Mouse (Mus musculus) heart, postnatal 4 days (tissue): Measurements from ENCODE around the gene Prrx2. TPM values are rescaled to one million over a fixed set of nuclear protein-coding genes. Genes with fewer than 3 reads are reported as not detected.

Source experiments
- DNase-seq: peaks from one replicate; pipeline ENCODE4 v3.0.0; 2021
- total RNA-seq, 2 experiments: library from RNA; stranded (reverse); gene quantifications; 2 replicates each; pipeline ENCODE4 v1.2.3; 2021

Prrx2 gene
- total RNA-seq, 2 experiments from 2014 or later = 8.7 to 9.4 TPM

DNA sequence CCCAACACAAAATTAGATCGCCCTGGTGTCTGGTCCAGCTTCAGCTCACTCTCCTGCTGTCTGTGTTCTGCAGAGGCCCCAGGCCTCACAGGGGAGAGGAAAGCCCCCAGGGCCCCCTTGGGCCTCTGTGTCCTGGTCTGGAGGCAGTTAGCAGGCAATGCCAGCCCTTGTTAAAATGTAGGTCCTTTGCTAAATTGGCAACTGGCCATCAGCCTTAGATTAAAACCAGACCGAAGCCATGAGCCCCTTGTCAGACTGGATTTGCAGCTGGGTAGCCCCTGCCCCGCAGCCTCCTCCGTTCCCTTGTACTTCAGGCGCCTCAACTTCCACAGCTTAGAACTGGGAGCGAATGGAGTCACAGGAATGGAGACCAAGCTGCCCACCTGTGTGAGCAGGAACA is 37.9 kb downstream of the Prrx2 start:
- no peak for DNase-seq

DNA sequence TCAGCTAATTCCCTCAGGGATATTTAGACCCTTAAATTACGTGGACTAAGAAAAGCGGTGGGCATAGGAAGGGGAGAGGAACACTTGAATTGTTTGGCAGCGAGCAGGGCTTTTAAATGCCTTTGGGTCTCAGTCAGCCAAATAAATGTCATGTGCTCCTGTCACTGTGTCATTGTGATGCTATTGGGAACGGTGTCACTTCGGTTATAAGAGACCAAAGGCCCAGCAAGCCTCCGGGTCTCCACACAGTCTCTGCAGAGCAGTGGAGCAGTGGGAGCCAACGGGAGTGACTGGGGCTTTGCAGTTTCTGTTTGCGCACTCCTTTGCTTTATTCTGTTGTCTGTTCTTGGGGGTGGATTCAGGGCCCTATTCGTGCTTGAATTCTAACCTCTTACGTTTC is 39.7 kb downstream of the Prrx2 start:
- peak; percentile 25 for DNase-seq

DNA sequence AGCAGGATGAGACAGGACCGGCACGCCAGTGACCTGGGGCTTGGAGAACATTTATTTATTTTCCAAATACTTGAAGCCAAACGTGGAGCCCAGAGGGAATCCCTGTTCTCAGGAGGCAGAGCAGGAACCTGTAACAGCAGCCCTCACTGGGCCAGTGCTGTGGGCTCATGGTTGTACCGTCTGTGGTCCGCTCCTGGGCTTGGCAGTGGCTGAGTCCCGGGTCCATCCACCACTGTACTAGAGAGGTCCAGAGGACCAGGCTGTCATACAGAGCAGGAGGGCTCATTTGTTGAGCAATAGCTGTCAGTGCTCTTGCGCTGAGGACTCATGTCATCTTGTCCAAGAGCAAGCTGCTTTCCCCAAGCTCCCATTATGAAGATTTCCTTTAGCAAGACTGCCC is 40.3 kb downstream of the Prrx2 start:
- DNase-seq = no peak

DNA sequence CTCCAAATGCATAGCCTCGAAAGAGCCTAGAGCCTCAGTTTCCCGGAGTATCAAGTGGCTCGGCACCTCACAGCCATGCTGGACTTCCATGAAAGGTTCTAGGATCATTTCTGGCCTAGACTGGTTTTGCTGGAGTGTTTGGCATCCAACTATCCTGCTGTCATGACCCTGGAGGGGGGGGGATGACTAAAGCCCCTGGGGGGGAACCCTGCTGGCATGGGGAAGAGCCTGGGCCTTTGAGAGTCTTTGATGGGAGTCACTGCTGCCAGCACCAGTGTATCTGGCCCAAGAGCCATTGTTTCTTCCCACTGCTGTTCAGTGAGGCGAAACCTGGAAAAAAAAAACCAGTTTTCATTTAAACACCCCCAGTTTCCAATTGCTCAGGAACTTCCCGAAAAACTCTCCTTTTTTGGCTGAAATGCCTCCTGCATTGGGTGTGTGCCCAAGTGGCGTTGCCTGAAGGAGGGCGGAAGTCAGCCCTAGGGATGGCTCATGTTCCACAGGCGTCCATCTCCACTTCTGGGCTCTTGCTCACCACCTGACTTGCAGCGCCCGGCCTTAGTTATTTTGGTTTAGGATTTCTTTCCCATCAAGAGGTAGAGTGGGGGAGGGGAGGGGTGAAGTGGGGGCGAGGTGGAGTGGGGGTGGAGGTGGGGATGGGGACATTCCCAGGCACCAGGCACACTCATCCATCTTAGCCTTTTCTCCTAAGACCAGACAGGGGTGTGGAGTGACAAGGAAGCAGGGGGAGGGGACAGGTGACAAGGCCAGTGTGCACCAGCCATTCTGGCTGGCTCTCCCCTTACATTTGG is 41.1 kb downstream of the Prrx2 start:
- DNase-seq = no peak

DNA sequence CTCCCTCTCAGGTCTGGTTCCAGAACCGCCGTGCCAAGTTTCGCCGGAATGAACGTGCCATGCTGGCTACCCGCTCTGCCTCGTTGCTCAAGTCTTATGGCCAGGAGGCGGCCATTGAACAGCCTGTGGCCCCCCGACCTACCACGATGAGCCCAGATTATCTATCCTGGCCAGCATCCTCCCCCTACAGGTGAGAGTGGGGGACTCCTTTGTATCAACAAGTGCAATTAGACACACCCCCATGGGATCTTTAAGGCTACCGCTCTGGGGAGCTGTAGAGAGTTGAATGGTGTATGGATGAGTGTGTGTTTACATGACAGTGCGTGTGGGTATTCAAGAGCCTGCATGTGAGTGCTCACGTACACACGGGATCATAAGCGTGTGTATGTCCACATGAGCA is 44.7 kb downstream of the Prrx2 start:
- no peak for DNase-seq

DNA sequence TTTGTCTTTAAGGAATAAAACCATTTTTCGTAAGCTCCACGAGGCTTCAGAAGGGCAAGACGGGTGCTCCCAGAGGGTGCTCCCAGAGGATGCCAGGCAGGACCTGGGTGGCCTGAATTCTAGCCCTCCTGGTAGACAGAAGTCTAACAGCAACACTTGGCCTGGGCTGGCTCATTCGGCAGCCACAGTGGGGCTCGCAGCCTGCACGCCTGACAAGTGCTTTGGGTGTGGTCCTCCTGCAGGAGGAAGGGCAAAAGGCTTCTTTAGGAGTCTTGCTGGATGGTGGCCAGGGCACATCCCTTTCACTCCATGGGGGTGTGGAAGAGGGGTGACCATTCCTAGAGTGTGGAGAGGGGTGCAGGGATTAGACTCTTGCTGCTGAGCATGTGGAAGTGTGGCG is 46.4 kb downstream of the Prrx2 start:
- no peak for DNase-seq

DNA sequence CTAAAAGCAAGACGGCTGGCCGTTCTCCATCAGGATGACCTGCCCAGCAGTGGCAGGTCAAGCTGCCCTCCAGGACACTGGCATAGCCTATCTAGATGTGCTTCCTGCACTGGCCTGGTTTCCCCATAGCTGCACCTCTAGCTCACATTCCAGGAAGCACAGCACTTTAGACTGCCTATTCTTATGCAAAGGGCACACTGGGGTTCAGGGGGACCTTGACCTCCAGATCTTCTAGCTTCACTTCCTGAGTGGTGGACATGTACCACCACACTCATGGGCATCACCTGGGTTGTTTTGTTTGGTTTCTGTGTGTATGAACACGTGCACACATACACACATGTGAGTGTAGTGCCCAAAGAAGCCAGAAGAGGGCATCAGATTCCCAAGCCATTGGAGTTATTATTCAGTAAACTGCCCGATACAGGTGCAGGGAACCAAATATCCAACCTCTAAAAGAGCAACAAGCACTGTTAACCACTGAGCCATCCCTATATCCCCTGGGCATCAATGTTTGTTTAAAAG is 50.1 kb downstream of the Prrx2 start:
- no peak for DNase-seq

DNA sequence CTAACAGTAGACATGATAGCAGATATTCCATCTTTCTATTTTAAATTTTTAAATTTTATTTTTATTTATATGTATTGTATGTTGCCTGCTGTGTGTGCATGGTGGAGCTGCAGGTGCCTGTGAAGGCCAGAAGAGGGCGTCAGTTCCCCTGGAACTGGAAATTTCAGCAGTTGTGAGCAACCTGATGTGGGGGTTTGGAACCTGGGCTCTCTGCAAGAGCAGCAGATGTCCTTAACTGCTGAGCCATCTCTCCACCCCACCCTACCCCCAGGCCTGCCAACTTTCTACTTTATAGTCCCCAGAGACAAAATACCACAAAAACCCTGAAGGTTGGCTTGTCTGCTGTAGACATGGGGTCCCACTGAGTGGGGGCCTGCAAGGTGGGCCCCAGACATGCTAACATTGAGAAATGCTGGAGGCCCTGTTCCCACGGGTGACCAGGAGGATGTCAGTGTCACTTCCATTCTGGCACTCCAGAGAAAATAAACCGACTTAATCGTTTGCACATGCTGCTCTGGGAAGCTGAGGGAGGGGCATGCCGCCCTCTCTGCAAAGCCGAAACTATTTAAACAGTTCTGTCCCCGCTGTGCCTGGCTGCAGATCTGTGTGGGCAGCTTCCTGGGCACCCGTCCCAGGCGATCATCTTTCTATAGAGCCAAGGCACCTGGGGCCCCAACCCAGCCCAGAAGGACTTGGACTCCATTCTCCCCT is 50.8 kb downstream of the Prrx2 start:
- DNase-seq = no peak

DNA sequence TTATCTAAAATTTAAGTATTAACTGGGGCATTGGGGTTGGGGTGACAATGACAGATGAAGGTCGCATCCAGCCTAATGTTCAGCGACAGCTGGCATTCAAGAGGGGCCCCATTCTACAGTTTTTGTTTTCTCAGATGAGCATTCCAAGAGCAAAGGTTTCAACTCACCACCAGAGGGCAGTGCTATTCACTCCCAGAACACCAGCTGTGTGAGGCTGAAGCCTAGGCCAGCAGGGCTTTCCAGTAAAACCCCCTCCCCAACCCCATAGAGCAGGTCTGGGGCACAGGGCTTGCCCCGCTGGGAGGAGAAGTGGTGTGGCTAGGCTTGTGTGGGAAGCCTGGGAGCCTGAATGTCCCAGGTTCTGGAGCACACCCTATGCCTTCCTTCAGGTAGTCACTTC is 56.2 kb downstream of the Prrx2 start:
- peak; percentile 70 for DNase-seq

DNA sequence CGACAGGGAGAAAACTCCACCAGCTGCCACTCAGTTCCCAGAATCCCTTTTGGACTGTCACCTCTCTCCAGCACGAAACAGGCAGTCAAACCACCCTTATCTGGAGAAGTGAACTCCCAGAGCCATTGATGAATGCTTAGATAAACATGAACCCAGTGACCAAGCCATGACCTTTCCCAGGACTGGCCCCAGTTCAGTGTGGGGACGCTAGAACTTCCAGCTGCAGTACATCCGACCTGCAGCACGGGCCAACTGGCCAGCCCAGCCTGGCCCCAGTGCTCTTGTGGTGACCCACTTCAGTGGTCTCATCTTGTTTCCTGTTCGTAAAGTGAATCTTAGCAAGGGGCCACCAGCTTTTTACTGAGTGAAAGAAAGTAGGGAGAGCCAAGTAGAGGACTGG is 58.6 kb downstream of the Prrx2 start:
- DNase-seq = no peak

DNA sequence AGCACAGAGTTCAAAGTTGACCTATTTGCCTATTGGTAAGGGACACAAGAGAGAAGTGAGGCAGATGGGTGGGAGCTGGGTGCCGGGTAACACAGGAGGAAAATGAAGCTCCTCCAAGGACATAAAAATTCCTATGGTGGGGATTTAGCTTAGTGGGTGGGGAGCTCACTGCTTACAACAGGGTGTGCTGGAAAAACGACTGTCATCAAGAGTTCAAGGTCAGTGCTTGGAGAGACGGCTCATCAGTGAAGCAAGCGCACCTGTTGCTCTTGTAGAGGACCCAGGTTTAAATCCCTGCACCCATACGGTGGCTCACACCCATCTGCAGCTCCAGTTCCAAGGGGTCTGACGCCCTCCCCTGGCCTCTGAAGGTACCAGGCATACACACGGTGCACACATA is 59.2 kb downstream of the Prrx2 start:
- no peak for DNase-seq

DNA sequence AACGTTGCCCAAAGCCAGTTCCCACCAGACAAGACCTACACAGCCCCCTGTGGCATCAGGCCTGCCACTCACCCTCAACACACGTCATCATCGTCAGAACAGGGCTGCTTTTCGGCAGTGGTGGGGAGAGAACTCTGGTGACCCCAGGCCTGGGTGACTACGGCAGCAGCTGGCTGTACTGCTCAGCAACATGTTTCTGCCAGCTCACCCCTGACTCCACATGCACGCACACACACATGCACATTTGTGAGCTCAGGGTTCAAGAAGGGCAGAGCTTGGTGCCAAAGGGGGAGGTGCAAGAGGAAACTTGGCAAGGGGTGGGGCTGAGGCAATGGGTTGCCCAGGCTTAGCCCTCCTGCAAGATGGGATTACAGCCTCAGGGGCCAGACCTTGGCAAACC is 62.5 kb downstream of the Prrx2 start:
- DNase-seq = no peak

DNA sequence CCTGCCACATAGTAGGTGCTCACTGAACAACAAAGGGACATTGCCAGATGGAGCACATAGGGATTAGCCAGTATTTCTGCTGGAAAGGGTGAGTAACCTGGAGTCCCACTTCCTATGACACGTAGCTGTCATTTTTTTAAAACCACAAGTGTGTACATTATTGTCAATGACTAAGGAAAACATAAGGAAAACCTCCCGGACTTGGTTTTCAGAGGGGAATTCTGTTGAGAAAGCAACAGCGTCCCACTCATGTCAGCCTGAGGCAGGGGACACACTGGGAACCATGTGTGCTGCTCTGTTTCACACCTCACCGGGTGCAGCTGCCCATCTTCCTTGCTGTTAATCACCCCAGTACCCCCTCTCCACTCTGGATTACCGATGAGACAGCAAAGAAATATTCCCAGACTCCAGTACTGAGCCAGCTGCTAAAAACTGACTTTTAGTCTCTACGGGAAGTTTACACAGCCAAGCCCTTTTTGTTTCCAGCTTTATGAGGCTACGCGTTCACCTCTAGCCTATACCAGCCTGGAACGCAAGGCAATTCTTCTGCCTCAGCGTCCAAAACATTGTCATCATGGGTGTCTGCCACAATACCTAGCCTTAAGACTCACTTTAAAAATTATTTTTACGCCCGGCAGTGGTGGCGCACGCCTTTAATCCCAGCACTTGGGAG is 64.8 kb downstream of the Prrx2 start:
- DNase-seq = no peak

DNA sequence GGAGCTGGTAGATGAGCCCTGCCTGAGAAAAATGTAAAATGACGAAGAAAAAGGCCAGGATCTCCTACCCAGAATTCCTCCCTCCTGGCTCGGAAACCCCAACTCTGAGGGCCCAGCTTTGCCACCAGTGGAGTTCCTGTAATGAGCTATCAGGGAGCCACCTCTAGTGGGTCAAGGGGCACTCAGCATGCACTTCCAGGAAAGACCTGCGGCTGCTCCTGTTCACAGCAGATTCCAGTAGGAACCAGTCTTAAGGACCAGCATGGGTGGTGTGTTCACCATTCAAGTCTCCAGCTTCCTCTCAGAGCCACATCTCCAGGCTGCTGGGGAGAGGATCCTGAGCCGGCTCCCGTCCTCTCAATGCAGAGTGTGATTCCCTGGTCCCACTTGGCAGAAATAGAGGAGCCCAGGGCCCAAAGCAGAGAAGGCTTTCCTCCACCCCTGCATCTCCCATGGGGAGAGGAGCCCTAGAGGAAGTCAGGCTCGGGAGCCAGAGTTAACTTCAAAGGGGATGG is 66.9 kb downstream of the Prrx2 start:
- no peak for DNase-seq

DNA sequence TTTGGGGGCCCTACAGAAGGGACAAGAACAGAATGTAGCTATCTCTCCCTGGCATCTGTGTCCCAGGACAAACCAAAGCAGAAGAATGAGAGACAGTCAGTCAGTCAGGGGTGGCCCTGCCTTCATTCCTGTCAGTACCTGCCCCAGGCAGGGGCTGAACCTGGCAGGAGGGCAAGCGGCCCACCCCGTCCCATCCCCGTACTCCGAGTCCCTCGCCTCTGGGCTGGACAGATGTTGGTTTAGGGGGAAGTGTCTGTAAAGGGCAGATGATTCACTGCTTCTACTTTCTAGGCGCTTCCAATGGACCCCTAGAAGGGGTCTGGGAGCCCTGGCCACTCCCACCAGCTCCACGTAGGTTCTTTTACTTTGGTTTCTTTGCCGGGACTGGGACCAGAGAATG is 67.5 kb downstream of the Prrx2 start:
- DNase-seq = no peak

DNA sequence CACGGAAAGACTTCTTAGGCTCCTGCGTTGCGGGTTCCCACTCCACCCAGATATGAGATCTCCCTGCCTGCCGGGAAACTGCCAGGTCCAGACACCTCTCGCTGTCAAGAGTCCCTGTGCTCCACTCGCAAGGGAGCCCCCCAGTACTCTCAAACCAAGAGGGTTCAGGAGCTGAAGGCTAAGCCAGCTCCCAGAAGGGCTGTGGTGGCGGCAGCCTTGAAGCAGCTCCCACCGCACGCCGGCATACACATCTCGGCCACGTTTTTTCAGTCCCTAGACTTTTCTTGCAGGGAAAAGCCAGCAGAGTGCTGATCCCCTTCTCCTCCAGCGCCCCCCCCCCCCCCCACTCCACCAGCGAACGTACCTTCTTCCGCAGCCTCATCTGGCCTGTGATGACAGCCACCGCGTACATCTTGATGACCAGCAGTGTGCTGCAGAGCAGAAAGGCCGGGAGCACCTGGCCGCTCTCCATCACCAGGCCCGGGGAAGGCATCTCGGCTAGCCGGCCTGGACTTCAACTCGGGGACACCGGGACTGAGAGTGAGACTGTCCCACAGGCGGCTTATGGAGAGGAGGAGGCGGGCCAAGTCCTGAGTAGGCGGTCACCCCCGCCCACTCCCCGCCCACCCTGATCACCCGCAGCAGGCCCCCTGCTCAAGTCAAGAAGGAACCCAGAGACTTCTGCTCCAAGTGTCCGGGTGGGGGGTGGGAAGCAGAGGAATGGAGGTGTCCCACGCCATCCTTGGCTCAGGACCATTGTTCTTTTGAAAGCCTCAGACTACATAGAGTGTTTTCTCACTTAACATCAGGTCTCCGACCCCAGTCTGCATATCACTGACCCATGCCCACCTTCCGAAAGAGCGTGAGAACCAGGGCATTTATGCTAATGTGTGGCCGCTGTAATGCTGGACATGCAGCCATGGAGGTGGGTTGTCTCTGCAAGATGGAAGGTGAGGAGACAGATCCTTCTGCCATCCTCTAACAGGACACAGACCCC is 68.3 kb downstream of the Prrx2 start:
- peak; percentile 30 for DNase-seq

DNA sequence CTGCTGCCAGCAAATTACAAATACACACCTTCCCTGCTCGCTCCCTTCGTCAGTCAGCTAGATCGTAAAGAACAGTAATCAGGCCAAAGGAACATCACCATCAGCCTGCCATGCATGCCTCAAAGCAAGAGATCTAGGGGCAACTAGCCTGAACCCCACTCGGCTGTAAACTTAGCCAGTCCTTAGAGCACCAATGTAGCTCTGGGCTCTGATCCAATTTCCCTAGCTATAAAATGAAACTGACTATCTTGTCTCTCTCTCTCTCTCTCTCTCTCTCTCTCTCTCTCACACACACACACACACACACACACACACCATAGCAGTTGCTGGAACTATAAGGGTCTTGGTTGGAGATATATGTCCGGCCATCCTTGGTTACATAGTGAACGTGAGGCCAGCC is 69.5 kb downstream of the Prrx2 start:
- no peak for DNase-seq

DNA sequence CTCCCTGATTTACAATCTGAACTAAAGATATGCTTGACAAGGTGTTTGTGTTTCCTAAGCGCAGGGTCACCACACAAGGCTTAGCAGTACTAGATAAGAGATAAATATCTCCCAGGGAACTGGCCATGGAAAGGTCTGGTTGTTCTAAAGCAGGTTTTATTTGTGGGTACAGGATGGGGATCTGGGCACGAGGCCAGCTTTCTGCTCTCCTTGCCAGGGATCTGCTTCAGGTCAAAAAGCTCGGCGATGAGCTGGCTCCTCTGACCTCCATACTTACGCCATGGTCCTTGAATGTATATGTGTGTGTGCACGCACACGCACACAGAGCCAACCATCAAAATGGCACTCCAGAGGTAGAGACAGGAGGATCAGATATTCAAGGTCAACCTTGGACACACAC is 70.2 kb downstream of the Prrx2 start:
- no peak for DNase-seq

DNA sequence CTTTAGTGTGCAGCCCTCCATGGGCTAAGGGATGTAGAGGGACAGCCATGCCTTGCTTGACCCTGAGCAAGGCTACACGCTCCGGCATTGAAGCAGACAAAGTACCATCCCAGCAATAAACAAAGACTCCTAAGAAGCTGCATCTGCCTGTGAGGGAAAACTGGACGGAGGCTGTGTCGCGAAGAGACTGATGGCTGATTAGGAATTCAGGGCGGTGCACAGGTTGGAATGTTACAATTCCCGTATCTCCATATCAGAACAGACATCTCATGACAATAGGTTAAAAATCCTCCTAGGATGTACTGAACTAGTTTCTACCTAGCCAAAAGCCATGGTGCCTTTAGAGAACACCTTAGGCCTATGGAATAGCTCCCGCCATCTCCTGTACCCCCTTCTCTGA is 71.1 kb downstream of the Prrx2 start:
- DNase-seq = no peak

DNA sequence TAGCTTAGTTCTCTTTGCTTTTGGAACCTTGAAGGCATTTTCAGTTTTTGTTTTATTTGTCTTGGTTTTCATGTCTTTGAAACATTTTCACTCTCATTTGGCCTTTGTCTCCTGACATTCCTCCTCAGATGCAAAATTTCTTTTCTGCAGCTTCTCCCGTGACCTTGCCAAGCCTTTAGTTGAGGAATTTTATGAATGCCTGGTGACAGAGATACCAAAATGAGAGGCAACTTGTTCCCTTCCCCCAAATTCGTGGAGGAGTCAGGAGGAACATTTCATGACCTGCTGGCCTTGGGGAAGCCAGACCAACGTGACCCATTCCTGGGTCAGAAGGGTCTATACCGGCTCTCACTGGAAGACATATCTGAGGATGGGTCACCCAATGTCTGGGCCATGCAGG is 71.9 kb downstream of the Prrx2 start:
- DNase-seq = no peak

DNA sequence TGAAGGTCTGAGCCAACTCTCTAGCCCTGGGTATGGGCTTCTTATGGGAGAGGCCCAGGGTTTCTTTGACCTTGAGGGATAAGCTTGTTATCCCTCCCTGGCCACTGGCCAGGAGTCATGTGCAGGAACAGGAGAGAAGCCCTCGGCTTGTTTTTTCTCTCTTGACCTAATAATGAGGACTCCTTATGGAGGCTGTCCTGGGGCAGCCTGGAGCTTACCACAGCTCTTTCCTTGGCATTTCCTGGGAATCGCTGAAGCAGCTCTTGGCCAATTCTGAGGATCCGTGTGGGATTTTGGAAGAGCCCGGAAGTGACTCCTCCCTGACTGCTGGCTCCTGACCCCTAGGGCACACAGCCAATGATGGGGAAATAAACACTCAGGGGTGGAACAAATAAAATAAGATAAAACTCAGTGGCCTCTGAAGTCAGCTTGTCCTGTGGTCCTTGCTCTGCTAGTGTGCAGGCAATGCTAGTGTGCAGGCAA is 77.6 kb downstream of the Prrx2 start:
- peak; percentile 62 for DNase-seq

DNA sequence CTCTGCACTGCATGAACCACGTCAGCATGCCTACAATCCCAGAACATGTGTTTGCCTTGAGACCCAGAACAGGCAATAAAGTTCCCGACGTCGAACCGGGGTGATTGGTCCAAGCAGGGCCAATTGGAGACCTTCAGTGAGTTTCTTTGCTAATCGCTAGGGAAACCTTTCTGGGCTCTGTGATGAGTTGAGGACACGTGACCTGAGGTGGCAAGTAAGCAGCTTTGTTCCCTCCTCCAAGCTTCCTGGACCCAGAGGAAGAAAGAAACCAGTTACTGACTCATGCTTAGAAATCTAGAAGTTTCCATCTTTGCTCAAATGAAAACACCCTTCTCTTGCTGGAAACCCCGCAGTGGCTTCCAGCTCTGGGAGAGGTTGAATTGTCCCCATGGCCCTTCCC is 78.2 kb downstream of the Prrx2 start:
- no peak for DNase-seq
